Mouse (Mus musculus): ENCODE measurements around the gene Cd7. TPM values are rescaled to one million over a fixed set of nuclear protein-coding genes. Genes with fewer than 3 reads are reported as not detected.
"Not testable (repeated sequence)": the region's sequence is repeated elsewhere in the genome, so short reads cannot be mapped to it uniquely, and the experiment has no call there.

Gene Cd7
- polyA plus RNA-seq, 1 experiment, result 1.6 TPM

DNA sequence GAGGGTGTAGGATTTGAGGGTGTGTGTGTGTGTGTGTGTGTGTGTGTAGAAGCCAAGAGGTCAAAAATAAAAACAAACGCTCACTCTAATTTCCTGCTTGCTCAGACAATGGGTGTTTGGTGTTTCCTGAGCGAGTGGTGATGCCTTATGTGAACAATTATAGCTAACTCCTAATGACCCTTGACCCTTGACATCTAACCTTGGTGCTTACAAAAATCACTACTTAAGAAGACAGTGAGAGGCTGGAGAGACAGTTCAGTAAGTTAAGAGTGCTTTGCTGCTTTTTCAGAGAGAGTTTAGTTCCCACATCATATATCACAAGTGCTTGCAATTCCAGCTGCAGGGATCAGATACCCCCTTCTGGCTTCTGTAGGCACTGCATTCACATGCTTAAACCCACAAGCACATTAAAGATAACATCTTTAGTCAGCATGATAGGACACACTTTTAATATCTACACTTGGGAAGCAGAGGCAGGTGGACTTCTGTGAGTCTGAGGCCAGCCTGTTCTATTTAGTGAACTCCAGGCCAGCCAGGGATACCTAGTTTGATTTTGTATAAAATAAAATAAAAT is 8.7 kb upstream of the Cd7 start:
- DNase-seq (ENCODE audit: low spot score), result no peak

DNA sequence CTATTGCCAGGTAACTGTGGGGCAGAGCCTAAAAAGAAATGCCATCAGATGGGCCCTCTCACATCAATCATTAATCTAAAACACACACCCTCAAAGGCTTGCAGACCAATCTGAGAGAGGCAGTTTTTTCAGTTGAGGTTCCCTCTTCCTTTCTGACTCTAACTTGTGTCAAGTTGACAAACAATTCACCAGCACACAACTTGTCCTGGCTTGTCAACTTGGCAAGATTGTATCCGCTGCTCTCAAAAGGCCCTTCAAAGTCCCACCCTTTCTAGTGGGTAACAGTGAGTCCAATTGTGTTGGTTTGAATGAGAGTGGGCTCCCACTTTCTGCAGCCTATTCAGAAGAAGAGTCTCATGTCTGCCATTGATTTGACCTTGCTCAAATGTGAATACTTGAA is 6.1 kb upstream of the Cd7 start:
- no peak for DNase-seq (ENCODE audit: low spot score)

DNA sequence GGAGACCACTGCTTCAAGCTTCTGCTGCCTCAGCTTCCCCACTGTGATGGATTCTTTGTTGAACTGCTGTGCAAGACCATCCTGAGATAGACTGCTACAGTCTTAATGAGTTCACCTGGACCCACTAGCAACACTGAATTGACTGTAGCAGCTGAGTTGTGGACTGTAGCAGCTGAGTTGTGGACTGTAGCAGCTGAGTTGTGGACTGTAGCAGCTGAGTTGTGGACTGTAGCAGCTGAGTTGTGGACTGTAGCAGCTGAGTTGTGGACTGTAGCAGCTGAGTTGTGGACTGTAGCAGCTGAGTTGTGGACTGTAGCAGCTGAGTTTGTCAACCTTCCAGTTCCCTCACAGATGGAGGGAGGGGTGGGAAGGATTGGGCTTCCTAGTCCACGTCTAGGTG is 3.8 kb upstream of the Cd7 start:
- DNase-seq (ENCODE audit: low spot score), result not testable (repeated sequence)

DNA sequence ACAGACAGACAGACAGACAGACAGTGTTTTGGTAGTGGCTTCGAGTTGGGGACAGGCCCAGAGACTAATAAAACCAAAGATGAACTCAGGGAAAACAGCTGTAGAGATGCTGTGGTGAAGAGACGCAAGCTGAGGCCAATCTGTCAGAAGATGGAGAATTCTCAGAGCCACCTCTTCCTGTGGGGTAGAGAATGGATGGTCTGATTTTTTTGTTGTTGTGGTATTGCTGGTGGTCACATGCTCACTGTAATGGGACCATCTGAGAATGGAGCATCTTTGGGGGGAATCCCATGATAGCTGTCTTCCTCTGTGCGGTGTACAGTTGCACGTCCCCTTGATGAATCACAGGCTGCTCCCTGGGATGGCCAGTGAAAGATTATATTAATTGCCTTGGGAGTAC is 3.3 kb upstream of the Cd7 start:
- no peak for DNase-seq (ENCODE audit: low spot score)

DNA sequence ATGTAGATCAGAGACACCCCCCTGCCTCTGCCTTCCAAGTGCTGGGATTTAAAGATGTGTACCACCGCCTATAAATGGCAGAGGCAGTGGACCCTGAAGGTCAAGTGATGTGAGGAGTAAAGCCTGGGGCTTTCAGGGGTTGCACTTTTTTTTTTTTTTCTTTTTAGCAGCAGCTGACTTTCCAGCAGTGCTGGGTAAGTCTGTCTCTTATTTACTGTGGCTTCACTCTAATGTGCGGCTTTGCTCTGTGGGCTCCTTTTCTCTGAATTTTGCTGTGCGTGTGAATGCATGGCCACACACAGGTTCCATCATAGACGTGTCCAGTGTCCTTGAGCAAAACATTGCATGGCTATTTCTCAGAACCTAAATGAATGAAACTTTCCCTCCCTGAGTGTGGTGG is 2.4 kb upstream of the Cd7 start:
- no peak for DNase-seq (ENCODE audit: low spot score)

DNA sequence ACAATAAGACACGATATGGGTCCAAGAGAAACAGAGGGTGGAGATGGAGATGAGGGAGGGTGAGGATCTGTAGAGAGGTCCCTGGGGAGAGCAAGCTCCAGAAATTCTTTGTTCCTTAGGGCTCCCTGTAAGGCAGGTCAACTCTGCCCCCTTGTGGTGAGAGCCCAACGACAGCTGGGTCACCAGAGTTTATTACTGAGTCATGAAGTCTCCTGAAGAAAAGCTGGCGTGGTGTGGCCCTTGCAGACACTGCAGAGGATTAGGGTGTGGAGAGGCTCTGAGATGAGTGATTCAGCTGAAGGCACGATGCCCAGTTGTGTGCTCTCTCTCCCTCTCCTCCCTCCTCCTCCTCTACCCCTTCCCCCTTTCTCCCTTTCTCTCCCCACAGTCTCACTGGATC is 2.0 kb upstream of the Cd7 start:
- peak; percentile 61 for DNase-seq (ENCODE audit: low spot score)

DNA sequence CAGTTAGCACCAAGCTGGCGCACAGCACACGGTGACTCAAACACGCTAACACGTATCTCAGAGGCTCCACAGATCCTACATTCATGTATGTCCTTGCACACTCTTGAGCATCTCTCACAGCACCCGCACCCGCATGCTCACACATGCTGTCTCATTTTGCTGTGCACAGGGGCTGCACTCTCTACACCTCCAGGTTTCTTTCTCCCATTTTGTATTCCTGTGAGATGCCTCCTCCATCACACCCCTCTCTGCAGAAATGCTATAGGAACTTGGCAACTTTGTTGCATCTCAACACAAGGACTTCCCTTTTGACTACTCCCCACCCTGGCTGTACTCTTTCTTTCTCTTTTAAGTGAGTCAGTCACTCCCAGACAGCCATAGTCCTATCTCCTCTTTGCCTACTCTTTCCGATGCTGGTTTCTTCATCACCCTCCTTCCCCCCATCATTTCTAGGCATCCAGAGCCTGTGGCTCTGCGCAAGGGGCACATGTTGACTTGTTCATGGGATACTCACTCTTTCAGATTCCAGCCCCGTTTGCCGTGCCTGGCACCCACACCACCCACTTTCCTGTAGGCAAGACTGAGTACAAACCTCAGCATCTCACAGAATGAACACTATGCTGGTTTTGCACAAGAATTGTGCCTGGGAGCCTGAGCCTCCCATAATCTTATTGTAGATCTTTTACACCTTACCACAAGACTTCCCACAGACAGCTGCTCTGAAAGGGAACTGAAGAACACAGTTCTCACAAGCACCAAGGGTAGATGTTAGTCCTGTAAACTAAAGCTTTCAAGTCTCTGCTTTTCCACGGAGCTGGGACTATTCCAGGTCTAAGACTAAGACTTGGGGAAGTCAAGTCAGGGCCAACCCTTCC is 615 bp downstream of the Cd7 start:
- no peak for DNase-seq (ENCODE audit: low spot score)

DNA sequence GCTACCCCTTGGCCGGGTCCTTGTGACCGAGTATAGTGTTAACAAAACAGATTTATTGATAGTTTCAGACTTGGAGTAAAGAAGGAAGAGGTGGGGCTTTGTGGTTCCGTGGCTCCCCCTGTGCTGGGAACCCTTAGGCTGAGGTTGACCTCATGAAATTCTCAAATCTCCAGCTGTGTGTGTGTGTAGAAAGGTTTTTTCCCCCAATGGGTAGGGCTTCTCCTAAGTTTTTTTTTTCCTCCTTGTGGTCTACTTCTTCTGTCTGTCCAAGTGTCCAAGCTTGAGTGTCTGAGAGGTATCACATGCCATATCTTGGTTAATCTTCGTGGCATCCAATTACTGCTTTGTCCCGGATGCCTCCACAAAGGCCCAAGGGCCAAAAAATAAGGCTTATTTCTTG is 6.1 kb downstream of the Cd7 start:
- DNase-seq (ENCODE audit: low spot score), result no peak

DNA sequence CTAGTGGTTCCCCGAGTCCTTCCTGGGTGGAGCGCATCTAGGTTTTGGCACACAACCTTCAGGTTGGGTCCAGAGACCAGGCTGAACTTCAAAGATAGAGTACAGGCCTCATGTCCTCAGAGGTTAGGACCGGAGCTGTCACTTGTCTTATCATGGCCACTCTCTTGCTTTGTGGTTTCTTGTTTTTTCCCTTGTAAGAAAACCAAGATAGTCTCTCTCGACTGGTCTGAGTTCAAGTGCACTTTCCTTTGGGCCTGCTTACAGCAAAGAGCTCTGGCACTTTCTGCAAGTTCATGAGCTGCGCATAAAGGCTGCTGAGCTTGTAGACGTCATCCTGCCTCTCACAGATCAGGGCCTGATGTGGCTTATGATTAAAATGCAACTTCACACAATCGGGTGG is 12.0 kb downstream of the Cd7 start:
- DNase-seq (ENCODE audit: low spot score), result no peak

DNA sequence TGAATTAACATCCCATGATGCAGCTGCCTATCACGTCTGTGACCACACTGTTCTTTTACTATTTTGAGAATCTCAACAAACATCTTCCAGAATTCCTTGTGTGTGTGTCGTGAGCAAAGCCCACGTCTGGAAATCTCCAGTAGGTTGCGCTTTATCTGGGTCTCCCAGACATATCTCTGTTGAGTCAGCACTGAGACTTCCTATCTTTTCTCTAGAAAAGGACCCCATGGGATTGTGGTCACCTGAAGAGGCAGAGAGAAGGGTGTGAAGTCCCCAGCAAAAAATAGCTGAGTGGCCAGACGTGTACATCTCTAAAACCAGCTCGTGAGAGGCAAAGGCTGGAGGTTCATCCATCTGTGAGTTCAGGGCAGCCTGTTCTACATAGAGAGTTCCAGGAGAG is 15.1 kb downstream of the Cd7 start:
- DNase-seq (ENCODE audit: low spot score), result no peak

DNA sequence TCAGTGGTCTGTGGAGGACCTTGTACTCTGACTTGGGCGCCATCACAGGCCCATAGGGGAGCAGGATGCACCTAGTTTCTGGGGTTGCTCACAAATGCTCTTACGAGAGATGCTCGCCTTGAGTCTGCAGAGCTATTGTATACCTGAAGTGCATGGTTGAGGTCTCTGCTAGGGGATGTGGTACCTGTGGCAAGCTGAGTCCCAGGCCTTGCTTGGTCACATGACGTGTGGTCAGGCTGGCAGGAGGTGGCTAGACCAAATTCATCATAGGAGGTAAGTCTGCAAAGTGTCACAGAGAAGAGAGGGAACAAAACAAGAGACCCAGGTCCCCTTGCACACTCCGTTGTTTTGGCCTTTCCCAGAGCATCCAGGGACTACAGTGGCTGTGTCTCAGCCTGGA is 19.7 kb downstream of the Cd7 start:
- DNase-seq (ENCODE audit: low spot score), result no peak

DNA sequence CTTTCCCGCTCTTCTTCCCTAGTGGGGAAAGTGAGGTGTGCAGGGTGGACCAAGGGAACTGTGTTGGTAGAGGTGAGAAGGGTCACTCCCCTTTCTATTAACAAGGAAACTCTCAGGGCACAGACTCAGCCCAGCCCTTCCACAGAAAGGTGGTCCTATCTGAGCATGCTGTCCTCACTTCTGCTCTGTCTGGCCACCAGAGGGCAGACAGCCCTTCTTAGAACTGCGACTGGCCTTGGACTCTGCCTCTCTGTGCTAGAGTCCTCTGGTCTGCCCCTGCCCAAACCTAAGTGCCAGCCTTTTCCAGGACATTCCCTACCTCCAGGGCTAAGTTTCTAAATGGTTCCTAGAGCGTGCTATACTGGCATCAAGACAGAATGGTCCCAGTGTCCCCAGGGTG is 21.5 kb downstream of the Cd7 start:
- no peak for DNase-seq (ENCODE audit: low spot score)

DNA sequence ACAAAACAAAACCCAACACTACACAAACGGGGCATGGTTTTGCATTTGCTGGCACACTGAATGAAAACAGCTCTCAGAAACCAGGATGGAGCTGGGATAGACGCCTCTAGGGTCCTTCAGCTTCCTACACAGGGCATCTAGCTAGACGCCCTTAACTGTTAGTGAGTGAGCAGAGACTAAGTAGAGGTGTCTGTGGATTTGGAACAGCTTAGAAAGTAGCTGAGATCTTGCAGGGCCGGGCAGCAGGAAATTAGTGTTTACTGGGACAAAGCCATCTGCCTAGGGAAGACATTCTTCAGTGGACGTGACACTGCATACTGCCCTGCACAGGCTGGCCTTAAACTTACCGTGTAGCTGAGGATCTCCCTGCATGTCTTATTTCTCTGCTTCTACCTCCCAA is 23.7 kb downstream of the Cd7 start:
- no peak for DNase-seq (ENCODE audit: low spot score)

DNA sequence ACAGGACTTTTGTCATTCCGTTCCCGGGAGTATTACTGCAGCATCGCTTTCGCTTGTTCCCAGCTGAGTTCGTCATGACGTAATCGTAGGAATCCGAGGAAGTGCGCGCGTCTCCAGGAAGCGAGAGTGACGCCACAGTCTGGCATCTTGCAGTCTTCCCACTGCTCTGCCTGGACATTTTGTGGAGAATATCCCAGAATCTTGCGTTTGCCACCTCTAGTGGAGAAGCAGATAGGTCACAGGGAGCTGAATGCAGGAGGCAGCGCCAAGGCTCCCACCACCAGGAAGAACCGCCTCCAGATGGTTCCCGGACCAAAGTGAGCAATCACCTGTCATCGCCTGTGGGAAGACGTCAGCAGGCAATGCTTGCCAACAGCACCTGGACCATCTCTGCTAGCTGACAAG is 24.3 kb downstream of the Cd7 start:
- no peak for DNase-seq (ENCODE audit: low spot score)

DNA sequence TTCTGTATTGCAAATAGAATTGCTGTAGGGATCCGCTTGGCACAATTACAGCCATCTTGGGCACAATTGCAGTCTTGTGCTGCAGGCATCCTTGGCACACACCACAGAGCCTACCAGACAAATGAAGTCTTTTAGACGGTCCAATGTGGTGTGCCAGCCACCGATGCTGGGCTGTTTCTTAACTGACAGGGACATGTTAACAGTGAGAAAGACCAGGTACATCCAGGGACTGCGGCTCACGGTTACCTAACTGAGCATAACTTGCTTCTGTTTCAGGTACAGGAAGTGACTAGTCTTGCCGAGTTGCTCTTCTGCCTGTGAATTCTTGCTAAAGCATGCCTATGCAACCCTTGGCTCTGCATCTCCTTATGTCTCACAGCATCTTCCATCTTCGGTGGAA is 25.6 kb downstream of the Cd7 start:
- DNase-seq (ENCODE audit: low spot score), result no peak

DNA sequence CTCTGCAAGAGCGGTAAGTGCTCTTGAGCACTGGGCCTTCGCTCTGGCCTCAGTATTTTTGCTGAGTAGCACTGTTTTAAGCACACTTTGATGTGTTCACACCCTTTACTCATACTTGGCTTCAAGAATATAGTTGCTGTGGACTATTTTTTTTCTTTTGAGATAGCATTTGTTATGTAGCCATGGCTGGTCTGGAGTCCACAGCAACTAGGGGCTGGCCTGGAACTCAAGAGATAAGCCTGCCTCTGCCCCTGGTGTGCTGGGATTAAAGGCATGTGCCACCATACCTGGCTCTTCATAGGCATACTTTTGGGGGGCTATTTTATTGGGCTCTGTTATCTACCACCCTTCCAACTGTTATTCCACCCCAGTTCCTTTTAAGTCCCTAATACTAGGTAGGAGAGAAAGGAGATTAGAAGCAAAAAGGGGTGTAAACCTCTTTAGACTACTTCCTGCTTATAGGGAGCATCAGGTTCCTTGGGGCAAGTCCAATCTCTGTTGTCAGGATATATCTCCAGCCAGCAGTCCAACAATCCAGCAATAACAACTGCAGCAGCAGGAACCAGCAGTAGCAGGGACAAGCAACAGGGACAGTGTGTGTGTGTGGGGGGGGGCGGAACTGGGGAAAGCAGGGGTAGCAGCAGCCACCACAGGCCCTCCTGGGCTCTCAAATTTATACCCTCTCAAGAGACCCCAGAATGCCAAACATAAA is 29.0 kb downstream of the Cd7 start:
- DNase-seq (ENCODE audit: low spot score), result no peak

DNA sequence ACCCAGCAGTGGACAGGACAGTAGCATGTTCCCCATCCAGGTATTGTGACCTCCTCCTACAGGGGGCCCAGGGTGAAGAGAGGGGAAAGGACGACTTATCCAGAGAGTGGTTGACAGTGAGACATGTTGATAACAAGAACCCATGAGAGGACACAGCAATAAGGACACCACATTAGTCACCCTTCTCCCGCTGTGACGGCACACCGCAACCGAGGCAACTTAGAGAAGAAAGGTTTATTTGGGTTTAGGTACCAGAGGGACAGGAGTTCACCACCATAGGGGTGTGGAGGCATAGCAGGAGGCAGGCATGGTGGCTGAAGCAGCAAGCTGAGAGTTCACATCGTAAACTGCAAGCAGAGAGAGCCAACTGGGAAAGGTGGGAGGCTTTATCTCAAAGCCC is 33.0 kb downstream of the Cd7 start:
- DNase-seq (ENCODE audit: low spot score), result no peak

DNA sequence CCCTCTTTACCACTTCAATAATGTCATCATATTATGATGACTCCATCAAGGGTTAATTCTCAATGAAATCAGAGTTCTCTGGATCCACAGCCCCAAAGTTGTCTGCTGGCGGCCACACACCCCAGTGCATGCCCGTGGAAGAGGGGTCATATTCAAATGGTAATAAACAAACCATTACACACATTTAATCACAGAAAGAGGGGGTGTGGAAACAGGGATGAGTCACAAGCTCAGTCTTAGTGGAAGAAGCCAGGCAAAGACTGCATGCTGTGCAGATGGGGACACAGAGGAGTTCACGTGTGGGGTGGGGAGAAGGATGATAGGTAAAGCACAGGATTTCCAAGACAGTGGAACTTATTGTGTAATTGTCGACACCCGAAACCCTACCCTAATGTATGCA is 34.9 kb downstream of the Cd7 start:
- no peak for DNase-seq (ENCODE audit: low spot score)

DNA sequence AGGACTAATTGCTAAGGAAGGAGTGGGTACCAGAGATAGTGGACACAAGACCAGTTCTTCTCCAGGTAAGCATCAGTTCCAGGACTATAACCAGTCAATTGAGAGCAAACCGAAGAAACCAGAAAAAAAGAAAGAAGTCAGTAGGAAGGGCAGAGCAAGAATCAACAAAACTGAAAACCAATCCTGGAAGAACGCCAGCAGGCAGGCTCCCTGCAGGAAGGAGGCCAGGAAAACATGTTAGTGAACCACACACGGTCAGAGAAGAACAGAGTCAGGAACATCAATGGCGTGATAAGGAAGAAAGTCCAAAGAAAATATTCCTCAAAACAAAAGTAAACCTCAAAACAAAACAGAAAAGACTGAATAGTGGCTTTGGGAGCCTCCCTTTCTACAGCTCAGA is 37.3 kb downstream of the Cd7 start:
- DNase-seq (ENCODE audit: low spot score), result no peak

DNA sequence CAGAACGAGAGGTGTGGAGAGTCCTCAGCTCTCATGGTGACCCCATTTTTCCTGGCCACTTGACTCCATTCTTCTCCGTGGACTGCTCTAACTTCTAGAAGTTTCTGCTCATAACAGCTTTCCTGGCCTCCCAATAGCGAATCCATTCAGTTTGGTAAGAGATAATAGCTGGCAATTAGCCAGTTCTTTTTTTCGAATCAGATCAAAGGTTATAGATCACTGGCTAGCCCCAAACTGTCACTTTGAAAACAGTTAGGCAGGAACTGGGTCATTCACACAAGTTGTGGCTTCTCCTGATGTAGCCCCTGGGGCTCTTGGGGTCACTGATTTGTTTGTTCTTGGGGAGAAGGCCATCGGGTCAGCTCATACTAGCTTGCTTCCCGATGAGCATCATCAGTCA is 44.5 kb downstream of the Cd7 start:
- no peak for DNase-seq (ENCODE audit: low spot score)

DNA sequence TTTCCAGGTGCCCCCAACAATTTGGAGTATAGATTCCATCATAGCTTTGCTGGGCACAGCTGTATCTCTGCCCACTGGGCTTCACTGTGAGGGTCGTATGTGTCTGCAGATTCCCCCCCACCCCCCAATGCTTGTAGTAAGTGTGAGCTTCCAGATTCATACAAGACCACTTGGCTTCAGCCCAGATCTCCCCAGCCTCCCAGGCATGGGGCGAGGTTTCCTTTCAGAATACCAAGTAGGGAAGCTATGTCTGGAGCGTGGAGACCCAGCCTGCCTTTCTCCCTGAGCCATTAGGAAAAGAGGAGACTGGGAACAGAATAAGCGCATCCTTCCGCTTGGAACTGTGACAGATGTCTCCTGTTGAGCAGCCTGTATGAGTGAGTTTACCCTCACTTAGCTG is 45.6 kb downstream of the Cd7 start:
- DNase-seq (ENCODE audit: low spot score), result no peak

DNA sequence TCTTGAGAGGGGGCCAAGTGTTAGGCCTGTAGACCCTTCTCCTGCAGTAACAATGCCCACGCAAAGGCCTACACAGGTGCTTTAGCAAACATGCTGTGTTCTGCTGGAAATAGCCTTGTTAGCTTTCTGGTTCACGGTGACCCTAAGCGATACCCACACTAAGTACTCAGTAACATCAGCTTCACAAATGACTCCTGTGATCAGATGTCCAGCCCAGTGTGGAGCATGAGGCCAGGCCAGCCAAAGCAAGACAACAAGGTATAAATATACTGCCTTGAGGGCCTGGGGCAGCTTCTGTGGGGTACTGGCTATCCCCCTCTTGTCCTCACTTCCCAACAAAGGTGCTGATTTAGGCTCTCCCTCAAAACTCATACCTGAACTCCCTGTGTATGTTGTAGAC is 46.1 kb downstream of the Cd7 start:
- DNase-seq (ENCODE audit: low spot score), result no peak

DNA sequence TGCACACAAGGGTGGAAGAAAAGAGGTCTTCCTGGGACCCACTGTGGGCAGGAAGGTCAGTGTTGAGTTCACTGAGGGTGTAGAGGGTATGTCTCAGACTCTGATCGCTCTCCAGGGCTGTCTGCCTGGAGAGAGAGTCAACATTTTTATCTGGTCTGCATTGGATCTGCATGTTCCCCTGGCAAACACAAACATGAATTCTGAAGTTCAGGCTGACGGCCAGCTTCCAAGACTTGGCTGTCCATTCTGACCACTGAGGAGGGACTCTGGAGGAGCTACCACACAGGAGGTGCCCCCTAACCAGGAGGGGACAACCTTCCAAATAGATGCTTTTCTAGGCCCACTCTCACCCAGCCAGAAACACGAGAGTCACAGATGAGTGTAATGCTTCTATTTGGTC is 47.4 kb downstream of the Cd7 start:
- DNase-seq (ENCODE audit: low spot score), result no peak

Data from urinary bladder, adult 2 months (tissue).